In the genomic region with DNA sequence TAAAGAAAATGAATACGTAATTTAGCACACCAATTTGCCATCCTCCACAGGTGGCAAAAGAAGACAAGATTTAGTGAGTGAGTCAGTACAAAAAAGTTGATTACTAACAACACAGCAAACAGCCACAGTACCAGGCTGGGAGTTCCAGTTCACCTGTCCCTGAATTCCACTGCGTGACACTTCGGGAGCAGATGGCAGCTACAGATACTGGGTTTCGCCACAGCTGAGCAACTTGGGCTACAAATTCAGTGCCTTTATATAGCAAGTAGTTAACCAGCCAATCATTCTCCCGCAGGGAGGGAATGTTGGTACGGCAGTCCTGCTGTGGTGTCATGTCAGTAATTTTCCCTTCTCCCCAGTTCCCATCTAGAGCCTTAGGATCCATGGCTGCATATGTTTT, we compare ENCODE assay signal across 24 mouse cellular contexts.
A peak's percentile ranks its signal among the peaks of the same experiment; 100 is the strongest.
DNase-seq lines count a peak whose midpoint lies in the region; ATAC-seq and TF ChIP-seq lines count a peak whose summit lies in the region.
"Had no signal": no experiment of that assay in that cellular context is flagged by ENCODE, and none has a peak within 500 bp of the region (broad histone marks: within the 10 kb centered on the region; RNA-seq: fewer than 3 reads in every experiment).

No protein-coding gene starts in this region.

- no peak overlapping the region for H3K27ac ChIP-seq in kidney, embryonic 16.5 days (ENCODE audit: low read length)
- H3K27ac ChIP-seq: embryonic facial prominence, embryonic 15.5 days; forebrain, embryonic 15.5 days; hindbrain, embryonic 10.5 days; intestine, embryonic 15.5 days; left cerebral cortex, adult 2 months; midbrain, embryonic 15.5 days; neural tube, embryonic 13.5 days had no signal

- no peaks in the 10 kb centered on the region; the same call in 1 of the 2 replicates for H3K27me3 ChIP-seq in kidney, embryonic 16.5 days (ENCODE audit: insufficient read depth, low read length)
- H3K27me3 ChIP-seq in myocyte (ENCODE audit: control insufficient read depth, insufficient read depth, insufficient read length): no peaks in the 10 kb centered on the region
- H3K27me3 ChIP-seq: embryonic facial prominence, embryonic 15.5 days; forebrain, embryonic 15.5 days; heart, embryonic 12.5 days; intestine, embryonic 15.5 days; midbrain, embryonic 15.5 days; neural tube, embryonic 13.5 days had no signal

- H3K4me2 ChIP-seq in kidney, embryonic 16.5 days (replicated peaks; ENCODE audit: low read depth, low read length): no peak overlapping the region
- H3K4me2 ChIP-seq in myocyte (ENCODE audit: low read depth): no peak overlapping the region
- H3K4me2 ChIP-seq: embryonic facial prominence, embryonic 15.5 days; forebrain, embryonic 15.5 days; heart, embryonic 12.5 days; intestine, embryonic 15.5 days; midbrain, embryonic 15.5 days; neural tube, embryonic 13.5 days had no signal

- peak; percentile 1 for DNase-seq in cerebellum, adult 9-10 months
- DNase-seq in cerebellum, postnatal 4 days (ENCODE audit: low spot score in 2 of 2): no peak
- DNase-seq in gastrocnemius, adult 18-20 months (ENCODE audit: low spot score): peak; percentile 12
- no peak for DNase-seq in gastrocnemius, postnatal 4 days (ENCODE audit: low spot score in 2 of 2)
- DNase-seq in kidney, postnatal 36 days: no peak
- DNase-seq: adrenal gland, postnatal 14 days; embryo, embryonic 11 days; heart, adult 18-20 months; heart, postnatal 10 days; lung, postnatal 4 days; retina, postnatal 1 day; right cerebral cortex, postnatal 25 days had no signal

- H3K36me3 ChIP-seq in kidney, embryonic 16.5 days (ENCODE audit: insufficient read depth, low read length): no peaks in the 10 kb centered on the region
- no peaks in the 10 kb centered on the region for H3K36me3 ChIP-seq in myocyte (ENCODE audit: control insufficient read depth, insufficient read depth)
- H3K36me3 ChIP-seq: embryonic facial prominence, embryonic 15.5 days; forebrain, embryonic 15.5 days; heart, embryonic 12.5 days; hindbrain, embryonic 10.5 days; intestine, embryonic 15.5 days; midbrain, embryonic 15.5 days; neural tube, embryonic 13.5 days had no signal

- H3K9ac ChIP-seq in kidney, embryonic 16.5 days (replicated peaks; ENCODE audit: low read length): no peak overlapping the region
- H3K9ac ChIP-seq: embryonic facial prominence, embryonic 15.5 days; forebrain, embryonic 15.5 days; heart, embryonic 12.5 days; intestine, embryonic 15.5 days; midbrain, embryonic 15.5 days; neural tube, embryonic 13.5 days had no signal

- peak; percentile 54; the same call in 1 of the 2 replicates for ATAC-seq in kidney, embryonic 16.5 days (ENCODE audit: low FRiP score, low TSS enrichment)
- ATAC-seq: CD4-positive, CD25-positive, alpha-beta regulatory T cell, adult 4 months; forebrain, embryonic 15.5 days; hindbrain, embryonic 16.5 days; intestine, embryonic 15.5 days; midbrain, embryonic 15.5 days had no signal

- no peak overlapping the region for H3K4me3 ChIP-seq in kidney, embryonic 16.5 days (ENCODE audit: low read length)
- H3K4me3 ChIP-seq in myocyte: no peak overlapping the region
- H3K4me3 ChIP-seq: embryonic facial prominence, embryonic 15.5 days; forebrain, embryonic 15.5 days; heart, embryonic 12.5 days; hindbrain, embryonic 10.5 days; intestine, embryonic 15.5 days; left cerebral cortex, adult 2 months; midbrain, embryonic 15.5 days; neural tube, embryonic 13.5 days had no signal

- H3K9me3 ChIP-seq in kidney, embryonic 16.5 days (ENCODE audit: low read length): no peaks in the 10 kb centered on the region
- H3K9me3 ChIP-seq: embryonic facial prominence, embryonic 15.5 days; forebrain, embryonic 15.5 days; heart, embryonic 12.5 days; hindbrain, embryonic 10.5 days; intestine, embryonic 15.5 days; midbrain, embryonic 15.5 days; neural tube, embryonic 13.5 days had no signal

- H3ac ChIP-seq in myocyte (ENCODE audit: control insufficient read depth, insufficient read length): no peak overlapping the region

- 55% methylated on average over 6 of the region's 6 CpGs for WGBS in kidney, embryonic 16.5 days

- no peaks in the 10 kb centered on the region for H3K4me1 ChIP-seq in kidney, embryonic 16.5 days (ENCODE audit: insufficient read depth, low read length)
- H3K4me1 ChIP-seq: embryonic facial prominence, embryonic 15.5 days; forebrain, embryonic 15.5 days; heart, embryonic 12.5 days; hindbrain, embryonic 10.5 days; intestine, embryonic 15.5 days; midbrain, embryonic 15.5 days; neural tube, embryonic 13.5 days had no signal

- no peak for TF ChIP-seq POLR2A in myocyte (IDR thresholded peaks at IDR 0.05; ENCODE audit: insufficient read length, low read depth)

- H3K79me2 ChIP-seq in myocyte (ENCODE audit: control insufficient read depth, insufficient read depth): no peaks in the 10 kb centered on the region

TF ChIP-seq in myocyte, 11 proteins besides CTCF, POLR2A, EP300 and RAD21:
- TF ChIP-seq TCF12 (IDR thresholded peaks at IDR 0.05; ENCODE audit: insufficient read depth, poor library complexity, severe bottlenecking) (peak; percentile 29), TCF3 (IDR thresholded peaks at IDR 0.05; ENCODE audit: insufficient read length, low read depth) (peak; percentile 27), MAX (IDR thresholded peaks at IDR 0.05; ENCODE audit: low read depth) (no peak), SRF (IDR thresholded peaks at IDR 0.05; ENCODE audit: control insufficient read depth, insufficient read length, low read depth) (peak; percentile 63), MYOG (IDR thresholded peaks at IDR 0.05; ENCODE audit: control insufficient read depth in 1 of 3, insufficient read depth in 1 of 3, insufficient read length in 2 of 3, low read depth in 2 of 3) (peak; percentile 17 to 75 (median 51)), CEBPB (IDR thresholded peaks at IDR 0.05; ENCODE audit: insufficient read depth, poor library complexity, severe bottlenecking) (no peak), E2F4 (IDR thresholded peaks at IDR 0.05; ENCODE audit: insufficient read depth) (no peak), MYOD1 (IDR thresholded peaks at IDR 0.05; ENCODE audit: control insufficient read depth in 1 of 3, insufficient read length in 2 of 3, low read depth in 2 of 3) (peak; percentile 17 to 86 (median 67)), REST (IDR thresholded peaks at IDR 0.05; ENCODE audit: insufficient read depth, insufficient read length) (no peak), POLR2AphosphoS2 (IDR thresholded peaks at IDR 0.05; ENCODE audit: insufficient read length, low read depth) (no peak), USF1 (IDR thresholded peaks at IDR 0.05; ENCODE audit: low read depth) (no peak)
TF ChIP-seq in myocyte: peak in this region for 5.

Comparison
In these comparisons a context has a peak if more than half of its experiments do, and no peak if none do; other contexts are left out.
1. DNase-seq: peak in cerebellum, adult 9-10 months (single experiment) and gastrocnemius, adult 18-20 months (single experiment); none in cerebellum, postnatal 4 days (0 of 2), gastrocnemius, postnatal 4 days (0 of 2) and kidney, postnatal 36 days (0 of 2).